Mouse (Mus musculus): ENCODE data around the gene Ldb2. TPM values are rescaled to one million over a fixed set of nuclear protein-coding genes. Genes with fewer than 3 reads are reported as not detected.

The Ldb2 gene
- polyA plus RNA-seq, 1 experiment: not detected

DNA sequence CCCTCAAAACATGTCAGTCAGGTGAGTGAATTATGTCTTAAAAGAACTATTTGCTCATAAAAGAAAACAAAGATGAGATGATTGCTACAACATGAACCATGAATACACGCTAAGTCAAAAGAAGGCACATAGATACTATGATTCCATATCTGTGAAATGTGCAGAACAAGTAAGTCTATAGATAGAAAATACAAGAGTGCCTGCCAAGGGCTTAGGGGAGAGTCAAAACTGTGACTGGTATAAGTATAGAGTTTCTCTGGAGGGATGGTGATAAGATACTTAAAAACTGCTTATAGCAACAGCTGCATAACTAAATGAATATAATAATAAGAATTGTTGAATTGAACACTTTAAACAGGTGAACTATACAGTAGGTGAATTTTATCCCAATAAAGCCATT lies 224.8 kb downstream of the Ldb2 start:
- TF ChIP-seq CTCF (IDR thresholded peaks at IDR 0.05; ENCODE audit: low read depth, low read length): no peak
- no peak for TF ChIP-seq POLR2A (IDR thresholded peaks at IDR 0.05; ENCODE audit: borderline replicate concordance, low read depth, low read length)
- H3K4me1 ChIP-seq (ENCODE audit: control insufficient read depth, insufficient read depth, low read length): no peaks in the 10 kb centered on the region
- H3K4me3 ChIP-seq (ENCODE audit: insufficient read depth, low read length): no peak overlapping the region
- H3K27ac ChIP-seq (ENCODE audit: insufficient read depth, low read depth, low read length): no peak overlapping the region

- no peak overlapping the region for H3K27ac ChIP-seq (ENCODE audit: insufficient read depth, low read depth, low read length)
Measured at GRCm38 (mm10) chr5:44553765-44554352, 245.6 kb downstream of the Ldb2 start.

GRCm38 (mm10) chr5:44553155-44553554 lies 246.3 kb downstream of the Ldb2 start:
- H3K4me1 ChIP-seq (ENCODE audit: control insufficient read depth, insufficient read depth, low read length): no peaks in the 10 kb centered on the region
- no peak overlapping the region for H3K4me3 ChIP-seq (ENCODE audit: insufficient read depth, low read length)
- H3K27ac ChIP-seq (ENCODE audit: insufficient read depth, low read depth, low read length): no peak overlapping the region
- no peak for TF ChIP-seq CTCF (IDR thresholded peaks at IDR 0.05; ENCODE audit: low read depth, low read length)
- no peak for TF ChIP-seq POLR2A (IDR thresholded peaks at IDR 0.05; ENCODE audit: borderline replicate concordance, low read depth, low read length)

More at GRCm38 (mm10) chr5:44553765-44554352, 245.6 kb downstream of the Ldb2 start:
- Histone ChIP-seq H3K4me1 (ENCODE audit: control insufficient read depth, insufficient read depth, low read length) (no peaks in the 10 kb centered on the region), H3K4me3 (ENCODE audit: insufficient read depth, low read length) (no peak overlapping the region)
- TF ChIP-seq CTCF (IDR thresholded peaks at IDR 0.05; ENCODE audit: low read depth, low read length) (no peak), POLR2A (IDR thresholded peaks at IDR 0.05; ENCODE audit: borderline replicate concordance, low read depth, low read length) (no peak)

DNA sequence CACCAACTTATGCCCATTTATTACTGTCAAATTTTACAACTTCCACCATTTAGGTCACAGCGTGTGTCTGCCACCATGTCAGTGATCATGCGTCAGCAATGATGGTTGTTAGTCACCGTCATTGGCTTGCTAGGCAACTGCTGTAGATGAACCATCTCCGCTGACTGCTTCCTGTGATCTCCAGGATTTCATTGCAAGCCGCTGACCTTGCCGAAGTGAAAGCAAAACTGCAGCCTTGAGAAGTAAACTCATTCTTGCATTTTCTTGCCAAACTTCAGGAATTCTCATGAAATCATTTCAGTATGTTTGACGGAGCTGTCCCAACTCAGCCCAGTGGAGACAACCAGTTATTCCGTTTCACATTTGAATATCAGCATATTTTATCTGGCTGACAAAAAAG lies 247.4 kb downstream of the Ldb2 start:
- no peaks in the 10 kb centered on the region for H3K4me1 ChIP-seq (ENCODE audit: control insufficient read depth, insufficient read depth, low read length)
- TF ChIP-seq CTCF (IDR thresholded peaks at IDR 0.05; ENCODE audit: low read depth, low read length) (no peak), POLR2A (IDR thresholded peaks at IDR 0.05; ENCODE audit: borderline replicate concordance, low read depth, low read length) (no peak)
- no peak overlapping the region for H3K27ac ChIP-seq (ENCODE audit: insufficient read depth, low read depth, low read length)
- H3K4me3 ChIP-seq (ENCODE audit: insufficient read depth, low read length): no peak overlapping the region

- H3K4me3 ChIP-seq (ENCODE audit: insufficient read depth, low read length): no peak overlapping the region
- no peak overlapping the region for H3K27ac ChIP-seq (ENCODE audit: insufficient read depth, low read depth, low read length)
- no peaks in the 10 kb centered on the region for H3K4me1 ChIP-seq (ENCODE audit: control insufficient read depth, insufficient read depth, low read length)
- TF ChIP-seq CTCF (IDR thresholded peaks at IDR 0.05; ENCODE audit: low read depth, low read length): no peak
- no peak for TF ChIP-seq POLR2A (IDR thresholded peaks at IDR 0.05; ENCODE audit: borderline replicate concordance, low read depth, low read length)
Measured at GRCm38 (mm10) chr5:44548468-44548867, 251.0 kb downstream of the Ldb2 start.

DNA sequence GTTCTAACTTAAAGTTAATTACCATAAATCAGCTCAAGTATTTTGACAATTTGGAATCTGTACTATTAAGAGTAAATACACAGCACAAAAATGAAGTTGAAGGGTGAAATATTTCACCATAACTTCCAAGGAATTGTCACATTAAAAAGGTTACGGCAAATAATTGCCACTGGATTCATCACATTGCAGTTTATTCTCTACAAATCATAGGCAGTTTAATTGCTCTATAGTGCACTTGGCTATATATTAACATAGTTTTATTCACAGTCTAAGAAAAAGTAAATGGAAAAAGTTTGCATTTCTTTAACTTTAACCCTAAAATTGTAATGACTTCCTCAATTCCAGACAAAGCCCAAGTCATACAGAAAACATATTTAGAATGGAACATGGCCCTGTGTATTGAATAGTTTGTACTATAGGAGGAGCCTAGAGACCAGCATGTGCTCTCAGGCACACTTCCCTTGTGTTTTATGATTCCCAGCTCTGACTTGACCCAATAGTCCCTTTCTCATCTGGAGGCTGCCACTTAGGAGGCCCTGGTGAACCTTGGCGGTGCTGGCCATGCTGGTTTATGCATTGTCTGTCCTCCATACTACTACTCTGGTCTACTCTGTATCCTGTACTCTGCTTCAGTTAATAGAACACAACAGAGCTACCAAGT lies 255.9 kb downstream of the Ldb2 start:
- H3K27ac ChIP-seq (ENCODE audit: insufficient read depth, low read depth, low read length): no peak overlapping the region
- H3K4me3 ChIP-seq (ENCODE audit: insufficient read depth, low read length): no peak overlapping the region
- TF ChIP-seq POLR2A (IDR thresholded peaks at IDR 0.05; ENCODE audit: borderline replicate concordance, low read depth, low read length) (no peak), CTCF (IDR thresholded peaks at IDR 0.05; ENCODE audit: low read depth, low read length) (no peak)
- no peaks in the 10 kb centered on the region for H3K4me1 ChIP-seq (ENCODE audit: control insufficient read depth, insufficient read depth, low read length)

DNA sequence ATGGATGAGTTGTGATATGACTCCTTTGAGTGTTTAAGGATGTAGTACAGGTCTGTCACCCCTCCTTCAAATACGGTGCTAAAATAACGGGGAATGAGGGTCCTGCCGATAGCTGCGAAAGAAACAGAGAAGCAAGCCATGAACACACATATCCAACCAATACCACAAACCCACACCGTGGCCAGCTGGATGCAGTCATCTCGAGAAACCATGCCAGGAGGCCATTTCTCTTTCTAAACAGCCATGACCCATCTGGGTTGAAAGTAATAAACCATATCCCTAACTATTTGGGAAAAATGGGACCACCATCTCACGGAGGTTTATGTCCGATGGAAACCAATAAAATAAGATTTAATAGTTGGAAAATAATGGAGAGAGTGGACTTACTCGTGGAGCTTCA lies 257.7 kb downstream of the Ldb2 start:
- Histone ChIP-seq H3K4me1 (ENCODE audit: control insufficient read depth, insufficient read depth, low read length) (no peaks in the 10 kb centered on the region), H3K27ac (ENCODE audit: insufficient read depth, low read depth, low read length) (no peak overlapping the region), H3K4me3 (ENCODE audit: insufficient read depth, low read length) (no peak overlapping the region)
- TF ChIP-seq POLR2A (IDR thresholded peaks at IDR 0.05; ENCODE audit: borderline replicate concordance, low read depth, low read length) (no peak), CTCF (IDR thresholded peaks at IDR 0.05; ENCODE audit: low read depth, low read length) (no peak)

DNA sequence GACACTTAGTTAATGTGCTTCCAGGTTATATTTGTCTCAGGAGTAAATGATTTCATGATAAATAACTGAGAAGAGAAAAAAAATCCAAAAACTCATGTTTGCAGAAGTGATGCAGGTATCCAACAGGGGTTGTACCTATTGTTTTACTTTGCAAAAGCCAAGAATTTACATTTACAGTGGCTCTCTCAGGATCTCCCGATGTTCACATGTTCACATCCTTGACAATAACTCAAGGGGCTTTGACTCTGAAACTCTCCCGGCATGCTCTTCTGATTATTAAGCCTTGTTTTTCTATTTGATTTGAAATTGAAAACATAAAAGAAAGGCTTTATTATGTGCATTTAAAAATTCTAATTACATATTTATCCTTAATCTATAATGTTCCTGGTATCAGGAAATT lies 260.8 kb downstream of the Ldb2 start:
- no peak for TF ChIP-seq CTCF (IDR thresholded peaks at IDR 0.05; ENCODE audit: low read depth, low read length)
- no peak for TF ChIP-seq POLR2A (IDR thresholded peaks at IDR 0.05; ENCODE audit: borderline replicate concordance, low read depth, low read length)
- Histone ChIP-seq H3K4me3 (ENCODE audit: insufficient read depth, low read length) (no peak overlapping the region), H3K4me1 (ENCODE audit: control insufficient read depth, insufficient read depth, low read length) (no peaks in the 10 kb centered on the region), H3K27ac (ENCODE audit: insufficient read depth, low read depth, low read length) (no peak overlapping the region)

DNA sequence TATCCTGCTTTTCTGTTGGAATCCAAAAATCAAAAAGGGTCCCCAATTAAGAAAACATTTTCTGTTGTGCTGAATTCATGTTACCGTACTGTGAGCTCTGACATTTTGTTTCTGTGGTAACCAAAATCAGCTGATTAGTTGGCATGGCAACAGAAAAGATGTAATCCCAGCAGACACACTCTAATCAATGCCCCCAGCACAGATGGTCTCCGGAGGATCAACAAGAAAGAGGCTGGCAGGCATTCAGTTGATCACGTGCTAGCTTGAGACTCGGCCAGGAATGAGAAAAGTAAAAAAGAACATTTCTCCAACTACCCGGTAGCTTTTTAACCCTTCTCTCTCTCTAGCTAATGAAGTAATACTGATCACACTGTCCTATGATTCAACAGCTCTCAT lies 261.5 kb downstream of the Ldb2 start:
- Histone ChIP-seq H3K4me3 (ENCODE audit: insufficient read depth, low read length) (no peak overlapping the region), H3K4me1 (ENCODE audit: control insufficient read depth, insufficient read depth, low read length) (no peaks in the 10 kb centered on the region), H3K27ac (ENCODE audit: insufficient read depth, low read depth, low read length) (no peak overlapping the region)
- TF ChIP-seq POLR2A (IDR thresholded peaks at IDR 0.05; ENCODE audit: borderline replicate concordance, low read depth, low read length) (no peak), CTCF (IDR thresholded peaks at IDR 0.05; ENCODE audit: low read depth, low read length) (no peak)

DNA sequence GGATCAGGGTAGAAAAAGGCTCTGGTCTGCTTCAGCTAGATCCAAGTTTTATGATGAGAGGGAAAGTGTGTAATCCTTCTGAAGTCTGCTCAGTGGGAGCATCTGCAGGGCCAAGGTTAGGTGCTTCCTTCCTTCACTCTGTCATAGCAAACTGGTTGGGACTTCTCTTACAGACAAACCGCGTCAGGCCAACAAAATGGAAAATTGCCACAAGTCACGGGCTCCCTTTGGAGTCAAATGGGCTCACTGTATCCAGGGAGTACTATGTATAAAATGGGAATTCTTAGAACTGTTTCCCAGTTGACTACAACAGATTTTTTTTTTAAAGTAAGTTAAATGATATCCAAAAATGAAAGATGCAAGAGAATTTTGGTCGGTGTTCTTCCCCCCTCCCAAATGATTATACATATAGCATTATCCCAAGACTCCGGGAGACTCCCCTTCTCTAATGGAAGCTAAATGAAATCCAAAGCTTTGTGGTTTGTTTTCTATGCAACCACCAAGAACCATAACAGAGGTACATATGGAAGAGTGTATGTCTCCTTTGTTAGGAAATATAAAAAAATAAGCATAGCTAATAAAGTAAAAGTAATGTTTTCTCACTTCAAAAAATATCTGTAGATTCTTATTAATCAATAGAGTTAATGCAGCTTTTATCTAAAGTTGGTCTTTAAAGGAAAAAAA lies 262.0 kb downstream of the Ldb2 start:
- H3K4me3 ChIP-seq (ENCODE audit: insufficient read depth, low read length): no peak overlapping the region
- no peaks in the 10 kb centered on the region for H3K4me1 ChIP-seq (ENCODE audit: control insufficient read depth, insufficient read depth, low read length)
- H3K27ac ChIP-seq (ENCODE audit: insufficient read depth, low read depth, low read length): no peak overlapping the region
- no peak for TF ChIP-seq CTCF (IDR thresholded peaks at IDR 0.05; ENCODE audit: low read depth, low read length)
- TF ChIP-seq POLR2A (IDR thresholded peaks at IDR 0.05; ENCODE audit: borderline replicate concordance, low read depth, low read length): no peak

All from bone marrow macrophage, adult 2 months (primary cell).